ENCODE assay signal across 12 mouse cellular contexts in the genomic region with DNA sequence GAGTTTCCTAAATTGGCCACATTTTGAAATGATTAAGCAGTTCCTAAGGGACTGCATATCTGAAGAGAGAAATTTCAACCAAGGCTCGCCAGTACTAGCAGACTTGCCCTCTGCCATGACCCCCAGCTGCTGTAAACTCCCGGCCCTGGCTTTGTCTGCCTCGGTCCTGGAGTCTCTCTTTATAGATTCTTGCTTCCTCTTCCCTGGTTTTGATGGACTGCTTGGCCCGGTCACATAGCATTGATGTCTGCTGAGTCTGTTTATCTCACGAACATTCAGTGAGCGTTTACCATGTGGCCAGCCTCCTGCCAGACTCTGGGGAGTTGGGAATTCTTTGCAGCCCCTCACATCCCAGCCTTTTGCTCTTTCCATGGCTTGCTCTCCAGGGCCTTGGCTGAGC. TPM values are rescaled to one million over a fixed set of nuclear protein-coding genes. Genes with fewer than 3 reads are reported as not detected.
DNase-seq lines count a peak whose midpoint lies in the region; ATAC-seq lines count a peak whose summit lies in the region.
"Had no signal": no experiment of that assay in that cellular context is flagged by ENCODE, and none has a peak within 500 bp of the region (broad histone marks: within the 10 kb centered on the region; RNA-seq: fewer than 3 reads in every experiment).

No protein-coding gene starts in this region.

- peak overlapping the region; percentile 51 for H3K27ac ChIP-seq in lung, embryonic 16.5 days (ENCODE audit: low read length)
- H3K27ac ChIP-seq in stomach, embryonic 15.5 days: peak overlapping the region; percentile 46; the same call in 1 of the 2 replicates
- no peak overlapping the region for H3K27ac ChIP-seq in liver, embryonic 11.5 days (ENCODE audit: low read depth, low read length)
- H3K27ac ChIP-seq in forebrain, embryonic 13.5 days: no peak overlapping the region
- H3K27ac ChIP-seq: left cerebral cortex, adult 2 months had no signal

- 17% methylated on average over 6 of the region's 6 CpGs for WGBS in lung, embryonic 16.5 days
- 19% methylated on average over 6 of the region's 6 CpGs for WGBS in stomach, embryonic 15.5 days
- WGBS in liver, embryonic 11.5 days: 22% methylated on average over 6 of the region's 6 CpGs
- WGBS in forebrain, embryonic 13.5 days: 81% methylated on average over 6 of the region's 6 CpGs

- no peaks in the 10 kb centered on the region for H3K9me3 ChIP-seq in lung, embryonic 16.5 days (ENCODE audit: control insufficient read depth, low read length)
- no peaks in the 10 kb centered on the region for H3K9me3 ChIP-seq in stomach, embryonic 15.5 days
- no peaks in the 10 kb centered on the region for H3K9me3 ChIP-seq in liver, embryonic 11.5 days (ENCODE audit: control insufficient read depth, low read length)
- no peaks in the 10 kb centered on the region for H3K9me3 ChIP-seq in forebrain, embryonic 13.5 days (replicated peaks)

- H3K4me3 ChIP-seq in lung, embryonic 16.5 days (ENCODE audit: low read length): no peak overlapping the region
- no peak overlapping the region for H3K4me3 ChIP-seq in stomach, embryonic 15.5 days (replicated peaks)
- H3K4me3 ChIP-seq in liver, embryonic 11.5 days (ENCODE audit: low read depth, low read length): no peak overlapping the region
- H3K4me3 ChIP-seq in forebrain, embryonic 13.5 days: no peak overlapping the region
- H3K4me3 ChIP-seq: left cerebral cortex, adult 2 months had no signal

- peaks cover 55% of the 10 kb centered on the region for H3K4me1 ChIP-seq in lung, embryonic 16.5 days (replicated peaks; ENCODE audit: control insufficient read depth, insufficient read depth, low read length)
- H3K4me1 ChIP-seq in stomach, embryonic 15.5 days: peaks cover 59% of the 10 kb centered on the region
- H3K4me1 ChIP-seq in liver, embryonic 11.5 days (replicated peaks; ENCODE audit: control insufficient read depth, insufficient read depth, low read length): peaks cover 17% of the 10 kb centered on the region
- H3K4me1 ChIP-seq in forebrain, embryonic 13.5 days: peaks cover 24% of the 10 kb centered on the region

- H3K27me3 ChIP-seq in lung, embryonic 16.5 days (ENCODE audit: control insufficient read depth, insufficient read depth, low read depth, low read length): no peaks in the 10 kb centered on the region
- no peaks in the 10 kb centered on the region for H3K27me3 ChIP-seq in stomach, embryonic 15.5 days (replicated peaks)
- no peaks in the 10 kb centered on the region for H3K27me3 ChIP-seq in liver, embryonic 11.5 days (replicated peaks; ENCODE audit: control insufficient read depth, insufficient read depth, low read length)
- H3K27me3 ChIP-seq in forebrain, embryonic 13.5 days: 0 out of 2 replicates have a peak, but pooled peaks cover 4% of the 10 kb centered on the region

- H3K36me3 ChIP-seq in lung, embryonic 16.5 days (ENCODE audit: control insufficient read depth, insufficient read depth, low read length): no peaks in the 10 kb centered on the region; the same call in 1 of the 2 replicates
- no peaks in the 10 kb centered on the region for H3K36me3 ChIP-seq in stomach, embryonic 15.5 days
- H3K36me3 ChIP-seq in liver, embryonic 11.5 days (ENCODE audit: control insufficient read depth, insufficient read depth, low read length): no peaks in the 10 kb centered on the region; the same call in 1 of the 2 replicates
- H3K36me3 ChIP-seq in forebrain, embryonic 13.5 days (ENCODE audit: poor library complexity, severe bottlenecking): no peaks in the 10 kb centered on the region

- DNase-seq in cerebellum, adult 9-11 months: peak; percentile 16
- no peak for DNase-seq in cerebellum, adult 11-12 months
- no peak for DNase-seq in lung, postnatal 36 days
- peak; percentile 31 for DNase-seq in kidney, adult 18-20 months
- no peak for DNase-seq in liver, embryonic 11.5 days (ENCODE audit: low spot score)
- DNase-seq: cerebellum, adult 11 months; liver, postnatal 0 days; thymus, postnatal 25 days had no signal

- no peak overlapping the region for H3K9ac ChIP-seq in lung, embryonic 16.5 days (ENCODE audit: low read length)
- H3K9ac ChIP-seq in stomach, embryonic 15.5 days: no peak overlapping the region
- no peak overlapping the region for H3K9ac ChIP-seq in liver, embryonic 11.5 days (ENCODE audit: low read depth, low read length)
- no peak overlapping the region for H3K9ac ChIP-seq in forebrain, embryonic 13.5 days
- H3K9ac ChIP-seq: liver, postnatal 0 days had no signal

- no peak overlapping the region for H3K4me2 ChIP-seq in lung, embryonic 16.5 days (ENCODE audit: low read depth, low read length)
- no peak overlapping the region for H3K4me2 ChIP-seq in stomach, embryonic 15.5 days
- H3K4me2 ChIP-seq in liver, embryonic 11.5 days: no peak overlapping the region
- H3K4me2 ChIP-seq in forebrain, embryonic 13.5 days: no peak overlapping the region

- peak; percentile 64 for ATAC-seq in lung, embryonic 16.5 days (ENCODE audit: low read depth)
- no peak for ATAC-seq in stomach, embryonic 15.5 days (ENCODE audit: insufficient read depth, low FRiP score, low read depth)
- no peak for ATAC-seq in liver, embryonic 11.5 days (replicated peaks; ENCODE audit: low FRiP score)
- no peak for ATAC-seq in forebrain, embryonic 13.5 days
- ATAC-seq: liver, postnatal 0 days had no signal

RNA-seq across cellular contexts. Expression of a gene that starts 22.1 kb away (rescaled TPM):
- 43.8 and 49.9 TPM in 2 replicates for polyA plus RNA-seq in lung, embryonic 16.5 days (2015; fragmentation: Nextera tagmentation; extraction: Ambion mirVana)
- 56.3 and 61.1 TPM in 2 replicates for polyA plus RNA-seq in stomach, embryonic 15.5 days (2015; fragmentation: Nextera tagmentation; extraction: Ambion mirVana)
- polyA plus RNA-seq in liver, embryonic 11.5 days (2014; fragmentation: Nextera tagmentation; extraction: Ambion mirVana): 104 and 110 TPM in 2 replicates
- polyA plus RNA-seq in forebrain, embryonic 13.5 days (2015; fragmentation: Nextera tagmentation; extraction: Ambion mirVana): 40.4 and 46.8 TPM in 2 replicates

Comparison
In these comparisons a context has a peak if more than half of its experiments do, and no peak if none do; other contexts are left out.
1. DNase-seq: peak in cerebellum, adult 9-11 months (single experiment) and kidney, adult 18-20 months (single experiment); none in cerebellum, adult 11-12 months (single experiment), lung, postnatal 36 days (single experiment) and liver, embryonic 11.5 days (single experiment).
2. H3K27ac ChIP-seq: peak in lung, embryonic 16.5 days (single experiment) and stomach, embryonic 15.5 days (single experiment); none in liver, embryonic 11.5 days (single experiment) and forebrain, embryonic 13.5 days (single experiment).